Mouse (Mus musculus): ENCODE measurements at regions not wholly inside any gene's neighbourhood (a gene's known extent, or its start where the extent isn't known, plus 50 kb on each side); places are given as distances from the start of the nearest gene placed in this dataset.

- WGBS: 80% methylated on average over 5 of the region's 5 CpGs
- Histone ChIP-seq H3K4me3 (ENCODE audit: low read length) (no peak overlapping the region), H3K36me3 (ENCODE audit: insufficient read depth, low read length) (no peaks in the 10 kb centered on the region), H3K9ac (replicated peaks; ENCODE audit: low read length) (no peak overlapping the region), H3K4me2 (replicated peaks; ENCODE audit: low read depth, low read length) (no peak overlapping the region), H3K27ac (ENCODE audit: low read length) (no peak overlapping the region; the same call in 1 of the 2 replicates), H3K9me3 (ENCODE audit: low read length) (no peaks in the 10 kb centered on the region), H3K4me1 (ENCODE audit: insufficient read depth, low read length) (peaks cover 3% of the 10 kb centered on the region; the same call in 1 of the 2 replicates), H3K27me3 (ENCODE audit: insufficient read depth, low read length) (no peaks in the 10 kb centered on the region)
- ATAC-seq (ENCODE audit: low FRiP score, low TSS enrichment): no peak
Observed at GRCm38 (mm10) chr7:90066275-90066674, 63.7 kb upstream of the Picalm start.

- Histone ChIP-seq H3K36me3 (ENCODE audit: insufficient read depth, low read length) (no peaks in the 10 kb centered on the region), H3K4me2 (replicated peaks; ENCODE audit: low read depth, low read length) (no peak overlapping the region), H3K4me1 (ENCODE audit: insufficient read depth, low read length) (no peaks in the 10 kb centered on the region), H3K9ac (replicated peaks; ENCODE audit: low read length) (no peak overlapping the region), H3K4me3 (ENCODE audit: low read length) (no peak overlapping the region), H3K9me3 (ENCODE audit: low read length) (no peaks in the 10 kb centered on the region), H3K27me3 (ENCODE audit: insufficient read depth, low read length) (no peaks in the 10 kb centered on the region), H3K27ac (ENCODE audit: low read length) (no peak overlapping the region)
- WGBS: 91% methylated on average over 3 of the region's 3 CpGs
- ATAC-seq (ENCODE audit: low FRiP score, low TSS enrichment): no peak
Observed at GRCm38 (mm10) chr7:90067961-90068665, 61.9 kb upstream of the Picalm start.

- ATAC-seq (ENCODE audit: low FRiP score, low TSS enrichment): no peak
- WGBS: 89% methylated on average over 7 of the region's 7 CpGs
Observed at GRCm38 (mm10) chr7:90070267-90070666, 59.7 kb upstream of the Picalm start.

GRCm38 (mm10) chr7:90073865-90074264 is 56.1 kb upstream of the Picalm start:
- Histone ChIP-seq H3K9me3 (ENCODE audit: low read length) (no peaks in the 10 kb centered on the region), H3K4me3 (ENCODE audit: low read length) (no peak overlapping the region), H3K9ac (replicated peaks; ENCODE audit: low read length) (no peak overlapping the region), H3K4me1 (ENCODE audit: insufficient read depth, low read length) (no peaks in the 10 kb centered on the region), H3K27me3 (ENCODE audit: insufficient read depth, low read length) (no peaks in the 10 kb centered on the region), H3K4me2 (replicated peaks; ENCODE audit: low read depth, low read length) (no peak overlapping the region), H3K36me3 (ENCODE audit: insufficient read depth, low read length) (no peaks in the 10 kb centered on the region), H3K27ac (ENCODE audit: low read length) (no peak overlapping the region)
- 85% methylated on average over 5 of the region's 5 CpGs for WGBS
- ATAC-seq (ENCODE audit: low FRiP score, low TSS enrichment): no peak

More at GRCm38 (mm10) chr7:90070267-90070666, 59.7 kb upstream of the Picalm start:
- Histone ChIP-seq H3K4me3 (ENCODE audit: low read length) (no peak overlapping the region), H3K27me3 (ENCODE audit: insufficient read depth, low read length) (no peaks in the 10 kb centered on the region), H3K9ac (replicated peaks; ENCODE audit: low read length) (no peak overlapping the region), H3K27ac (ENCODE audit: low read length) (no peak overlapping the region), H3K4me2 (replicated peaks; ENCODE audit: low read depth, low read length) (no peak overlapping the region), H3K9me3 (ENCODE audit: low read length) (no peaks in the 10 kb centered on the region), H3K4me1 (ENCODE audit: insufficient read depth, low read length) (no peaks in the 10 kb centered on the region), H3K36me3 (ENCODE audit: insufficient read depth, low read length) (no peaks in the 10 kb centered on the region)

GRCm38 (mm10) chr7:90074592-90074991 is 55.4 kb upstream of the Picalm start:
- Histone ChIP-seq H3K4me2 (replicated peaks; ENCODE audit: low read depth, low read length) (no peak overlapping the region), H3K27ac (ENCODE audit: low read length) (no peak overlapping the region), H3K36me3 (ENCODE audit: insufficient read depth, low read length) (no peaks in the 10 kb centered on the region), H3K4me1 (ENCODE audit: insufficient read depth, low read length) (no peaks in the 10 kb centered on the region), H3K9me3 (ENCODE audit: low read length) (no peaks in the 10 kb centered on the region), H3K27me3 (ENCODE audit: insufficient read depth, low read length) (no peaks in the 10 kb centered on the region), H3K4me3 (ENCODE audit: low read length) (no peak overlapping the region), H3K9ac (replicated peaks; ENCODE audit: low read length) (no peak overlapping the region)
- WGBS: 56% methylated on average over 2 of the region's 2 CpGs
- ATAC-seq (ENCODE audit: low FRiP score, low TSS enrichment): peak; percentile 71

GRCm38 (mm10) chr7:90077565-90077964 is 52.4 kb upstream of the Picalm start:
- H3K4me3 ChIP-seq (ENCODE audit: low read length): no peak overlapping the region
- H3K9me3 ChIP-seq (ENCODE audit: low read length): no peaks in the 10 kb centered on the region
- H3K36me3 ChIP-seq (ENCODE audit: insufficient read depth, low read length): no peaks in the 10 kb centered on the region
- H3K4me1 ChIP-seq (ENCODE audit: insufficient read depth, low read length): no peaks in the 10 kb centered on the region
- 85% methylated on average over 2 of the region's 2 CpGs for WGBS
- H3K4me2 ChIP-seq (replicated peaks; ENCODE audit: low read depth, low read length): no peak overlapping the region
- no peak overlapping the region for H3K9ac ChIP-seq (replicated peaks; ENCODE audit: low read length)
- H3K27ac ChIP-seq (ENCODE audit: low read length): no peak overlapping the region
- H3K27me3 ChIP-seq (ENCODE audit: insufficient read depth, low read length): no peaks in the 10 kb centered on the region
- ATAC-seq (ENCODE audit: low FRiP score, low TSS enrichment): no peak

- Histone ChIP-seq H3K4me1 (ENCODE audit: insufficient read depth, low read length) (peaks cover 7% of the 10 kb centered on the region; the same call in 1 of the 2 replicates), H3K9ac (replicated peaks; ENCODE audit: low read length) (no peak overlapping the region), H3K27me3 (ENCODE audit: insufficient read depth, low read length) (no peaks in the 10 kb centered on the region), H3K4me2 (replicated peaks; ENCODE audit: low read depth, low read length) (no peak overlapping the region), H3K9me3 (ENCODE audit: low read length) (no peaks in the 10 kb centered on the region), H3K27ac (ENCODE audit: low read length) (no peak overlapping the region), H3K36me3 (ENCODE audit: insufficient read depth, low read length) (no peaks in the 10 kb centered on the region), H3K4me3 (ENCODE audit: low read length) (no peak overlapping the region)
- WGBS: 56% methylated on average over 7 of the region's 7 CpGs
- ATAC-seq (ENCODE audit: low FRiP score, low TSS enrichment): no peak
Observed at GRCm38 (mm10) chr7:90080083-90080772, 49.8 kb upstream of the Picalm start.
